Mouse (Mus musculus) hindbrain, embryonic 11.5 days (tissue): ENCODE measurements around the gene Szt2. TPM values are rescaled to one million over a fixed set of nuclear protein-coding genes. Genes with fewer than 3 reads are reported as not detected.

Source experiments
- ATAC-seq: fragments of 200-750 bp; cut with Nextera tagmentation; 2 replicates; pipeline ENCODE4 v1.8.0; 2017; ENCODE audit warnings: mild to moderate bottlenecking, moderate TSS enrichment, moderate library complexity; ENCODE audit not compliant: low FRiP score
- DNase-seq: peaks from one replicate; pipeline ENCODE4 v3.0.0-alpha.2; 2015; ENCODE audit warnings: low spot score
- H3K27ac ChIP-seq: fragments of 300-500 bp; sonication (generic); 2 replicates; pipeline ENCODE4 v1.5.1; 2014; ENCODE audit warnings: mild to moderate bottlenecking, low read depth, low read length
- H3K27me3 ChIP-seq: fragments of 300-500 bp; sonication (generic); 2 replicates; pipeline ENCODE4 v1.6.1; 2014; ENCODE audit warnings: mild to moderate bottlenecking, low read length, moderate library complexity, mixed read lengths; ENCODE audit not compliant: control insufficient read depth, insufficient read depth
- H3K36me3 ChIP-seq: fragments of 300-500 bp; sonication (generic); 2 replicates; pipeline ENCODE4 v1.6.1; 2014; ENCODE audit warnings: mild to moderate bottlenecking, low read length, moderate library complexity, mixed read lengths; ENCODE audit not compliant: control insufficient read depth, insufficient read depth
- H3K4me1 ChIP-seq: fragments of 300-500 bp; sonication (generic); replicated peaks from 2 replicates; pipeline ENCODE4 v1.6.1; 2014; ENCODE audit warnings: low read length, mixed read lengths; ENCODE audit not compliant: control insufficient read depth, insufficient read depth
- H3K4me2 ChIP-seq: fragments of 300-500 bp; sonication (generic); replicated peaks from 2 replicates; pipeline ENCODE4 v1.6.1; 2014; ENCODE audit warnings: mild to moderate bottlenecking, low read depth, low read length
- H3K4me3 ChIP-seq: fragments of 300-500 bp; sonication (generic); 2 replicates; pipeline ENCODE4 v1.5.1; 2014; ENCODE audit warnings: low read depth, low read length
- H3K9ac ChIP-seq: fragments of 300-500 bp; sonication (generic); 2 replicates; pipeline ENCODE4 v1.6.1; 2014; ENCODE audit warnings: low read depth, low read length
- H3K9me3 ChIP-seq: fragments of 300-500 bp; sonication (generic); 2 replicates; pipeline ENCODE4 v1.6.1; 2016; ENCODE audit warnings: low read length; ENCODE audit not compliant: control insufficient read depth
- WGBS: fragments of 180-500 bp; shearing (Covaris S2); extraction: QIAGEN DNeasy Blood & Tissue Kit; methylation state at CpG from one replicate; pipeline ENCODE4 v1.1.7; 2014; 5-methylcytosine and 5-hydroxymethylcytosine counted together
- polyA plus RNA-seq: library from polyadenylated mRNA; unstranded; fragments of >200 nt; fragmentation: Nextera tagmentation; extraction: Ambion mirVana; gene quantifications from 2 replicates; pipeline ENCODE4 v1.2.1, GENCODE M21; 2014

Szt2 gene
- polyA plus RNA-seq, 1 experiment from 2014 or later, result 12.9 TPM

DNA sequence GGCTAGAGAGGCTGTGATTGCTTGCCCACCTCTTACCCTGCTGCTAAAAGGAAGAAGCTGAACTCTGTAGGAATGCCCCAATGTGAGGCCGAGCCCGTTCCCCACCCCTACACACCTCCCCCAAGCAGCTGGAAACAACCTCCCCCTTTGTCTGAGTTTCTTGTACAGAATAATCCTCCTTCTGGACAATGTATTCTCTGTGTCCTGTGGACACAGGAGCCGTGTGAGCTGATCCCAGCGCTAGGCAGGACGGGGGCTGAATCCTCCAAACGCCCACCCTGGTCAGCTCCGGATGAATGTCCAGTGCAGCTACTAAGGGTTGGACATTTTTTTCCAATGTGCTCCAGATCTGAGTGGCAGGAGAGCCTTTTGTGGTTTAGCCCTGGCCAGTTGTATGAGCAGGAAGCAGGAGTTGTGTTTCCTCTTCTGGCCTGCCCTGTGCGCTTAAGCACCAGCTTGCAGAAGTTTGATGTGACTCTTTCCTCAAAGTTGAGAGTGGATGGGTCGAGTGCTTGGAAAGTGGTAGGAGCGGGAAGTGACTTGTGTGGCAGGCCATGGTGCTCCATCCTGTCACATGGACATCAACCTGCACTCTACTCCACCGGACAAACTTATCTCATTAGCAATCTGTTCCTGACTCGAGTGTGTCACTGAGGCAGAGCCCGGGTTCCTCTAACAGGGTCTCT is 8.2 kb upstream of the Szt2 start:
- Histone ChIP-seq H3K27ac (no peak overlapping the region), H3K4me3 (no peak overlapping the region), H3K9me3 (no peaks in the 10 kb centered on the region), H3K27me3 (no peaks in the 10 kb centered on the region), H3K36me3 (peaks cover 18% of the 10 kb centered on the region), H3K4me1 (no peaks in the 10 kb centered on the region), H3K4me2 (no peak overlapping the region), H3K9ac (no peak overlapping the region)
- no peak for ATAC-seq
- DNase-seq, result no peak
- 91% methylated on average over 13 of the region's 13 CpGs for WGBS

DNA sequence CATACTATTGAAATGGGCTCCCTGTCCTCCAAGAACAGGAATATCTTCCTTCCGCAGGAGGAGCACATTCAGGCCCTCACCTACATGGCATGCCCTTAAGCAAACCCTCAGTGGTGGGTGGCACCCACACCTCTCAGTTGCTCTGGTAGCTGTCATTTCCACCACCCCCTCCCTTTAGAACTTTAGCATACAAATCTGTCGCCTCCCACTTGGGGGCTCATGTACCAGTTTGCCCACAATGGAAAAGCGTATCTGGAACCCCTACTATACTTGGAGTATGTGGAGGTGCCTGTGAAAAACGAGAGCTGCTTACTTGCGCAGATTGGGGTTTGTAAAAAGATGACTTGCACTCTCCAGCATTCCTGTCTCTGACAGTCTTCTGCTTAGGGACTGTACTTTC is 7.3 kb upstream of the Szt2 start:
- H3K9ac ChIP-seq, result no peak overlapping the region
- no peak overlapping the region for H3K4me2 ChIP-seq
- H3K36me3 ChIP-seq, result peaks cover 15% of the 10 kb centered on the region
- no peaks in the 10 kb centered on the region for H3K4me1 ChIP-seq
- 93% methylated on average over 5 of the region's 5 CpGs for WGBS
- H3K4me3 ChIP-seq, result no peak overlapping the region
- no peaks in the 10 kb centered on the region for H3K27me3 ChIP-seq
- no peaks in the 10 kb centered on the region for H3K9me3 ChIP-seq
- H3K27ac ChIP-seq, result no peak overlapping the region
- no peak for ATAC-seq
- DNase-seq, result no peak

GRCm38 (mm10) chr4:118415779-118416178 is 6.7 kb upstream of the Szt2 start:
- no peaks in the 10 kb centered on the region for H3K9me3 ChIP-seq
- H3K4me3 ChIP-seq, result no peak overlapping the region
- DNase-seq (no peak), ATAC-seq (no peak)
- H3K36me3 ChIP-seq, result peaks cover 15% of the 10 kb centered on the region
- no peak overlapping the region for H3K4me2 ChIP-seq
- H3K27ac ChIP-seq, result no peak overlapping the region
- H3K9ac ChIP-seq, result no peak overlapping the region
- 91% methylated on average over 2 of the region's 2 CpGs for WGBS
- H3K4me1 ChIP-seq, result no peaks in the 10 kb centered on the region
- H3K27me3 ChIP-seq, result no peaks in the 10 kb centered on the region

- peaks cover 15% of the 10 kb centered on the region for H3K36me3 ChIP-seq
- 92% methylated on average over 5 of the region's 5 CpGs for WGBS
These were observed 4.5 kb upstream of the Szt2 start for GRCm38 (mm10) chr4:118413553-118413952.

GRCm38 (mm10) chr4:118410871-118411270 is 1.8 kb upstream of the Szt2 start:
- Histone ChIP-seq H3K9ac (no peak overlapping the region), H3K36me3 (peaks cover 13% of the 10 kb centered on the region), H3K4me1 (no peaks in the 10 kb centered on the region), H3K27ac (no peak overlapping the region), H3K4me3 (no peak overlapping the region), H3K27me3 (no peaks in the 10 kb centered on the region), H3K4me2 (no peak overlapping the region), H3K9me3 (no peaks in the 10 kb centered on the region)
- ATAC-seq (no peak), DNase-seq (no peak)
- 94% methylated on average over 5 of the region's 5 CpGs for WGBS

More at GRCm38 (mm10) chr4:118413553-118413952, 4.5 kb upstream of the Szt2 start:
- no peak overlapping the region for H3K4me3 ChIP-seq
- no peaks in the 10 kb centered on the region for H3K4me1 ChIP-seq
- H3K4me2 ChIP-seq, result no peak overlapping the region
- ATAC-seq (no peak), DNase-seq (no peak)
- H3K9ac ChIP-seq, result no peak overlapping the region
- H3K27me3 ChIP-seq, result no peaks in the 10 kb centered on the region
- H3K9me3 ChIP-seq, result no peaks in the 10 kb centered on the region
- no peak overlapping the region for H3K27ac ChIP-seq

DNA sequence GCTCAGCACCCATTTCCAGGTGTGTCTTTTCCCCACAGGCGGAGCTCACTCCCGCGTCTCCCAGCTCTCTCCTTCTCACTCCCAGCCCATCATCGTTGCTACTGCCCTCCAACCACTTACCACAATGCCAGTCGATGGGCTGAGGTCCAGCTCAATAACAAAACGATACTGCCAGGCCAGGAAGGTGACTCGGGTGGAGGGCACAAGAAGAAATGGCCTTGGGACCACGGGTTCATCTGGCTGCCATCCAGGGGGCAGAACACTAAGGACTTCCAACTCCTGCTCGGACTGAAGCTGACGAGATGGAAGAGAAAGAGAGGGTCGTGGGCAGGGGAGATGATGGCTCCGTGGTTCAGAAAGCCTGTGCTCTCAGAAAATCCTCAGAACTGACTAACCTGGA is 6.4 kb downstream of the Szt2 start:
- H3K4me1 ChIP-seq, result no peaks in the 10 kb centered on the region
- 92% methylated on average over 12 of the region's 12 CpGs for WGBS
- H3K27ac ChIP-seq, result no peak overlapping the region
- ATAC-seq (no peak), DNase-seq (no peak)
- H3K4me3 ChIP-seq, result no peak overlapping the region
- no peak overlapping the region for H3K9ac ChIP-seq
- H3K36me3 ChIP-seq, result 0 out of 2 replicates have a peak, but pooled peaks cover 6% of the 10 kb centered on the region
- H3K4me2 ChIP-seq, result no peak overlapping the region
- no peaks in the 10 kb centered on the region for H3K27me3 ChIP-seq
- H3K9me3 ChIP-seq, result no peaks in the 10 kb centered on the region

DNA sequence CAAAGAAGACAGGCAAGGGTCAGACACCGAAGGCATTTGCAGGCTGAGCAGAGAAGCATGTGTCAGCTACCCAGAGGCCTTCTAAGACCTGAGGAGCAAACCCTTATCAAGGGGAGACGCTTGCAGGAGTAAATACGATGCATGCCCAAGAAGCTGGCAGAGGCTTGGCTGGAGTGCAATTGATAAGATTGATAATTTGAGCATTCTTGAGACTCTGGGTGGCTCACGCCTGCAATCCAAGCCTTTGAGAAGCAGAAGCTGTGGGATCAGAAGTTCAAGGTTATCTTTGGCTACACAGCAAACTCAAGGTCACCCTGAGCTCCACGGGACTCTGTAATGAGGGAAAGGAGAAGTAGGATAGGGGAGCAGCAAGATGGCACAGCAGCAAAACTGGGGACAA is 7.2 kb downstream of the Szt2 start:
- WGBS, result 89% methylated on average over 5 of the region's 5 CpGs

GRCm38 (mm10) chr4:118401421-118401820 is 7.7 kb downstream of the Szt2 start:
- H3K27ac ChIP-seq, result no peak overlapping the region
- no peaks in the 10 kb centered on the region for H3K9me3 ChIP-seq
- H3K4me2 ChIP-seq, result no peak overlapping the region
- WGBS, result 89% methylated on average over 3 of the region's 3 CpGs
- H3K4me1 ChIP-seq, result no peaks in the 10 kb centered on the region
- 0 out of 2 replicates have a peak, but pooled peaks cover 6% of the 10 kb centered on the region for H3K36me3 ChIP-seq
- no peak overlapping the region for H3K9ac ChIP-seq
- no peak for ATAC-seq
- H3K27me3 ChIP-seq, result no peaks in the 10 kb centered on the region
- H3K4me3 ChIP-seq, result no peak overlapping the region
- no peak for DNase-seq

More for the DNA sequence above, 7.2 kb downstream of the Szt2 start:
- DNase-seq (no peak), ATAC-seq (no peak)
- Histone ChIP-seq H3K4me2 (no peak overlapping the region), H3K4me1 (no peaks in the 10 kb centered on the region), H3K27ac (no peak overlapping the region), H3K9me3 (no peaks in the 10 kb centered on the region), H3K36me3 (0 out of 2 replicates have a peak, but pooled peaks cover 6% of the 10 kb centered on the region), H3K4me3 (no peak overlapping the region), H3K27me3 (no peaks in the 10 kb centered on the region), H3K9ac (no peak overlapping the region)

DNA sequence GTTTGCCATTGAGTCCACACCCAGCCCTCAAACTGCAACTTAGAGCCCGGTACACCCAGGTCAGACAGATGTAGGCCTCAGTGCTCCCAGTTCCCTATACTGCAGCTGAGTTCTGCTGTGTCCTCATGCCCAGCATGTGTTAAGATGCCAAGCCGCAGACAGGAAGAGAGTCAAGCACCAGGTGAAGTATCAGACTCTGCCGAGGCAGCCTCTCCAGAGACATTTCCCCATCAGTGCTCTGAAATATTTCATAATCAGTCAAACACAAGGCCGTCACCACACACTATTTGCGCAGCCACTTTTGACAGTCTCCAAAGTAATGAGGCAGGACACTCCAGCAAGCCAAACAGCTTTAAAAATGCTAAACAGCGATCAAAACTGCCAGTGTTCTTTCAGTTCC is 10.7 kb downstream of the Szt2 start:
- ATAC-seq (no peak), DNase-seq (no peak)
- no peaks in the 10 kb centered on the region for H3K4me1 ChIP-seq
- no peaks in the 10 kb centered on the region for H3K9me3 ChIP-seq
- no peak overlapping the region for H3K4me3 ChIP-seq
- 0 out of 2 replicates have a peak, but pooled peaks cover 6% of the 10 kb centered on the region for H3K36me3 ChIP-seq
- H3K27me3 ChIP-seq, result no peaks in the 10 kb centered on the region
- H3K27ac ChIP-seq, result no peak overlapping the region
- WGBS, result 94% methylated on average over 6 of the region's 6 CpGs
- H3K9ac ChIP-seq, result no peak overlapping the region
- no peak overlapping the region for H3K4me2 ChIP-seq
